In genomic region chr9:76168355-76168754, GRCm38 (mm10) we compare ENCODE assay signal across 13 mouse cellular contexts. TPM values are rescaled to one million over a fixed set of nuclear protein-coding genes. Genes with fewer than 3 reads are reported as not detected.
DNase-seq lines count a peak whose midpoint lies in the region; ATAC-seq and TF ChIP-seq lines count a peak whose summit lies in the region.
"Had no signal": no experiment of that assay in that cellular context is flagged by ENCODE, and none has a peak within 500 bp of the region (broad histone marks: within the 10 kb centered on the region; RNA-seq: fewer than 3 reads in every experiment).

No protein-coding gene starts in this region.

- H3K4me1 ChIP-seq in intestine, postnatal 0 days (replicated peaks; ENCODE audit: control insufficient read depth, insufficient read depth, low read length): no peaks in the 10 kb centered on the region
- H3K4me1 ChIP-seq in intestine, embryonic 16.5 days (ENCODE audit: control insufficient read depth, insufficient read depth, low read length): no peaks in the 10 kb centered on the region
- H3K4me1 ChIP-seq in lung, embryonic 14.5 days (ENCODE audit: insufficient read depth): no peaks in the 10 kb centered on the region
- H3K4me1 ChIP-seq: embryonic facial prominence, embryonic 12.5 days; hindbrain, embryonic 10.5 days had no signal

- ATAC-seq in intestine, postnatal 0 days: no peak
- no peak for ATAC-seq in intestine, embryonic 16.5 days
- ATAC-seq in lung, embryonic 14.5 days (ENCODE audit: insufficient read depth): no peak

- peak; percentile 37 for DNase-seq in adrenal gland, postnatal 10 days
- DNase-seq in adrenal gland, adult 8-10 months: no peak
- DNase-seq in right cerebral cortex, adult 2 months (ENCODE audit: low spot score in 2 of 2): peak; percentile 14 to 16
- DNase-seq in right cerebral cortex, adult 18-20 months: no peak
- DNase-seq in lung, embryonic 14.5 days: peak; percentile 50
- DNase-seq in thymus, postnatal 0 days (ENCODE audit: low spot score): no peak

- no peak overlapping the region for H3K27ac ChIP-seq in intestine, postnatal 0 days (ENCODE audit: low read depth, low read length)
- H3K27ac ChIP-seq in intestine, embryonic 16.5 days (ENCODE audit: low read length): no peak overlapping the region
- H3K27ac ChIP-seq in lung, embryonic 14.5 days (ENCODE audit: low read depth): no peak overlapping the region
- H3K27ac ChIP-seq: embryonic facial prominence, embryonic 12.5 days; hindbrain, embryonic 10.5 days; macrophage had no signal

- no peaks in the 10 kb centered on the region for H3K9me3 ChIP-seq in intestine, postnatal 0 days (ENCODE audit: control insufficient read depth)
- H3K9me3 ChIP-seq in intestine, embryonic 16.5 days (ENCODE audit: control insufficient read depth, low read length): no peaks in the 10 kb centered on the region
- H3K9me3 ChIP-seq in lung, embryonic 14.5 days (ENCODE audit: low read depth, low read length): no peaks in the 10 kb centered on the region
- H3K9me3 ChIP-seq: embryonic facial prominence, embryonic 12.5 days; hindbrain, embryonic 10.5 days had no signal

- H3K4me2 ChIP-seq in intestine, postnatal 0 days (replicated peaks; ENCODE audit: low read depth): no peak overlapping the region
- no peak overlapping the region for H3K4me2 ChIP-seq in intestine, embryonic 16.5 days (ENCODE audit: low read depth, low read length)
- no peak overlapping the region for H3K4me2 ChIP-seq in lung, embryonic 14.5 days
- H3K4me2 ChIP-seq: embryonic facial prominence, embryonic 12.5 days had no signal

- H3K4me3 ChIP-seq in intestine, postnatal 0 days (ENCODE audit: low read depth, low read length): no peak overlapping the region
- no peak overlapping the region for H3K4me3 ChIP-seq in intestine, embryonic 16.5 days (ENCODE audit: low read length)
- H3K4me3 ChIP-seq in lung, embryonic 14.5 days (ENCODE audit: low read depth, low read length): no peak overlapping the region
- H3K4me3 ChIP-seq: embryonic facial prominence, embryonic 12.5 days; hindbrain, embryonic 10.5 days had no signal

- no peaks in the 10 kb centered on the region for H3K27me3 ChIP-seq in intestine, postnatal 0 days (replicated peaks; ENCODE audit: control insufficient read depth, insufficient read depth, low read length)
- H3K27me3 ChIP-seq in intestine, embryonic 16.5 days (replicated peaks; ENCODE audit: control insufficient read depth, insufficient read depth, low read length): no peaks in the 10 kb centered on the region
- H3K27me3 ChIP-seq in lung, embryonic 14.5 days (ENCODE audit: insufficient read depth, low read length): no peaks in the 10 kb centered on the region
- H3K27me3 ChIP-seq: embryonic facial prominence, embryonic 12.5 days had no signal

- peak; percentile 42 for TF ChIP-seq CTCF in intestine, postnatal 0 days (IDR thresholded peaks at IDR 0.05; ENCODE audit: low read depth)
- peak; percentile 31 for TF ChIP-seq CTCF in lung, embryonic 14.5 days (IDR thresholded peaks at IDR 0.05; ENCODE audit: low read depth)

- H3K9ac ChIP-seq in intestine, postnatal 0 days (ENCODE audit: low read depth, low read length): no peak overlapping the region
- H3K9ac ChIP-seq in intestine, embryonic 16.5 days (ENCODE audit: low read depth, low read length): no peak overlapping the region
- H3K9ac ChIP-seq in lung, embryonic 14.5 days: no peak overlapping the region
- H3K9ac ChIP-seq: embryonic facial prominence, embryonic 12.5 days had no signal

- WGBS in intestine, postnatal 0 days: 43% methylated on average over 3 of the region's 3 CpGs
- WGBS in intestine, embryonic 16.5 days: 44% methylated on average over 3 of the region's 3 CpGs
- WGBS in lung, embryonic 14.5 days: 33% methylated on average over 3 of the region's 3 CpGs

- no peaks in the 10 kb centered on the region for H3K36me3 ChIP-seq in intestine, postnatal 0 days (ENCODE audit: control insufficient read depth, insufficient read depth)
- H3K36me3 ChIP-seq in intestine, embryonic 16.5 days (ENCODE audit: control insufficient read depth, insufficient read depth, low read length): no peaks in the 10 kb centered on the region
- no peaks in the 10 kb centered on the region for H3K36me3 ChIP-seq in lung, embryonic 14.5 days (ENCODE audit: insufficient read depth)
- H3K36me3 ChIP-seq: embryonic facial prominence, embryonic 12.5 days; hindbrain, embryonic 10.5 days had no signal

RNA-seq across cellular contexts. Expression of gene Gfral, which starts 45.1 kb away (rescaled TPM):
- not detected for total RNA-seq in adrenal gland, postnatal 10 days (2021)
- not detected for total RNA-seq in adrenal gland, adult 8-10 months (2022)
- not detected in 2 replicates for polyA plus RNA-seq in intestine, postnatal 0 days (2015; fragmentation: Nextera tagmentation; extraction: Ambion mirVana)
- polyA plus RNA-seq in intestine, embryonic 16.5 days (2015; fragmentation: Nextera tagmentation; extraction: Ambion mirVana): not detected in 2 replicates
- polyA plus RNA-seq in lung, embryonic 14.5 days (2014; fragmentation: Nextera tagmentation; extraction: Ambion mirVana): not detected in 2 replicates
- polyA plus RNA-seq in thymus, postnatal 0 days (2015; fragmentation: Nextera tagmentation; extraction: Ambion mirVana): not detected in 2 replicates
- total RNA-seq: layer of hippocampus, postnatal 10 days had no signal
- polyA plus RNA-seq: embryonic facial prominence, embryonic 12.5 days; hindbrain, embryonic 10.5 days; macrophage; neural tube, embryonic 11.5 days had no signal

Comparison
In these comparisons a context has a peak if more than half of its experiments do, and no peak if none do; other contexts are left out.
1. DNase-seq: peak in adrenal gland, postnatal 10 days (single experiment), right cerebral cortex, adult 2 months (2 of 2) and lung, embryonic 14.5 days (single experiment); none in adrenal gland, adult 8-10 months (single experiment), right cerebral cortex, adult 18-20 months (single experiment) and thymus, postnatal 0 days (single experiment).